Mouse (Mus musculus) heart, embryonic 14.5 days (tissue): ENCODE data around the gene Prss40. TPM values are rescaled to one million over a fixed set of nuclear protein-coding genes. Genes with fewer than 3 reads are reported as not detected.

Source experiments
- ATAC-seq: fragments of 200-750 bp; cut with Nextera tagmentation; 2 replicates; pipeline ENCODE4 v1.8.0; 2017; ENCODE audit warnings: low read depth, moderate TSS enrichment; ENCODE audit not compliant: insufficient number of reproducible peaks, insufficient read depth, low FRiP score
- H3K27ac ChIP-seq, 2 experiments: fragments of 200-500 bp in 1 of 2; fragments of 300-500 bp in 1 of 2; sonication (generic) in 1 of 2; replicated peaks in 1 of 2; 2 replicates each; pipeline ENCODE4 v1.5.1; 2012 to 2014; ENCODE audit warnings: low read depth in 2 of 2, low read length in 2 of 2, control low read depth in 1 of 2, mild to moderate bottlenecking in 1 of 2, mixed read lengths in 1 of 2; ENCODE audit not compliant: control insufficient read depth in 1 of 2, insufficient read depth in 1 of 2
- H3K27me3 ChIP-seq: fragments of 300-500 bp; sonication (generic); 2 replicates; pipeline ENCODE4 v1.6.1; 2014; ENCODE audit warnings: mild to moderate bottlenecking, low read length, control low read depth; ENCODE audit not compliant: control insufficient read depth, insufficient read depth
- H3K36me3 ChIP-seq: fragments of 300-500 bp; sonication (generic); 2 replicates; pipeline ENCODE4 v1.6.1; 2014; ENCODE audit warnings: mild to moderate bottlenecking, control low read depth, low read length, mixed read lengths; ENCODE audit not compliant: control insufficient read depth, insufficient read depth
- H3K4me1 ChIP-seq, 2 experiments: fragments of 200-500 bp in 1 of 2; fragments of 300-500 bp in 1 of 2; sonication (generic) in 1 of 2; 2 replicates each; pipeline ENCODE4 v1.6.1; 2012 to 2014; ENCODE audit warnings: low read length in 2 of 2, control low read depth in 1 of 2, mixed read lengths in 1 of 2; ENCODE audit not compliant: control insufficient read depth in 2 of 2, insufficient read depth in 2 of 2
- H3K4me2 ChIP-seq: fragments of 300-500 bp; sonication (generic); 2 replicates; pipeline ENCODE4 v1.6.1; 2014; ENCODE audit warnings: mild to moderate bottlenecking, low read length
- H3K4me3 ChIP-seq, 2 experiments: fragments of 200-500 bp in 1 of 2; fragments of 300-500 bp in 1 of 2; sonication (generic) in 1 of 2; 2 replicates each; pipeline ENCODE4 v1.5.1; 2012 to 2014; ENCODE audit warnings: low read length in 2 of 2, mild to moderate bottlenecking in 2 of 2, control low read depth in 1 of 2, low read depth in 1 of 2, moderate library complexity in 1 of 2; ENCODE audit not compliant: control insufficient read depth in 1 of 2, insufficient read depth in 1 of 2
- H3K9ac ChIP-seq: fragments of 300-500 bp; sonication (generic); 2 replicates; pipeline ENCODE4 v1.6.1; 2014; ENCODE audit warnings: mild to moderate bottlenecking, low read length
- H3K9me3 ChIP-seq: fragments of 300-500 bp; sonication (generic); 2 replicates; pipeline ENCODE4 v1.6.1; 2016; ENCODE audit warnings: low read length, control low read depth; ENCODE audit not compliant: control insufficient read depth
- WGBS: fragments of 180-500 bp; shearing (Covaris S2); extraction: QIAGEN DNeasy Blood & Tissue Kit; methylation state at CpG from one replicate; pipeline ENCODE4 v1.1.7; 2014; 5-methylcytosine and 5-hydroxymethylcytosine counted together
- polyA plus RNA-seq: library from polyadenylated mRNA; unstranded; fragments of >200 nt; fragmentation: Nextera tagmentation; extraction: Ambion mirVana; gene quantifications from 2 replicates; pipeline ENCODE4 v1.2.1, GENCODE M21; 2014

Gene Prss40
- polyA plus RNA-seq, result not detected in 2 replicates

- H3K4me3 ChIP-seq, result no peak within 1 kb of the TSS
- no peak within 1 kb of the TSS for H3K27ac ChIP-seq
- no peak for ATAC-seq
- no peaks in the 10 kb centered on the region; a peak in 1 of 4 replicates for H3K4me1 ChIP-seq
- H3K36me3 ChIP-seq, result no peaks in the 10 kb centered on the region
- H3K27me3 ChIP-seq, result no peaks in the 10 kb centered on the region
- no peak within 1 kb of the TSS for H3K4me2 ChIP-seq
- H3K9ac ChIP-seq, result no peak within 1 kb of the TSS
- no peaks in the 10 kb centered on the region for H3K9me3 ChIP-seq
- 81% methylated on average over 15 of the region's 15 CpGs for WGBS
Observed at GRCm38 (mm10) chr1:34560843-34561242, at the start of gene Prss40. Gene Prss40 (minus strand): TSS chr1:34560943.

DNA sequence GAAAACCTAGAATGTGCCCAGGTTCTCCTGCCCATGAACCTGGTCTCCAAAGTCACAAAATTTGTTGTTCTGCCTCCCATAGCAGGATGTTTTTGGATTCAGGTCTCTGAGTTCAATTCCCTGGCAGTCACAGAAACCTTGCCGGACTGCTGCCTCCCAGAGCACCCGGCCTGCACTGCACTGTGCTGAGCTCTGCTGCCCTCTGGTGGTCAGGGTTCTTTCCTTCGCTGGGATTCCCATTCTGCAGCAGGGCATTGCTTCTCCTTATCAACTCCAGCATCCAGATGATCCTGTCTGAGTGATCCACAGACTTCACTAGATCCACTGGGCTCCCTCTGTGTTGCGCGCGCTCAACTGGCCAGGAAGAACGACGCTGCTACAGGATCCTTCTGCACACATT is 41.6 kb upstream of the Prss40 start:
- H3K4me1 ChIP-seq, result no peaks in the 10 kb centered on the region
- H3K27me3 ChIP-seq, result no peaks in the 10 kb centered on the region
- WGBS, result 11% methylated on average over 8 of the region's 8 CpGs
- ATAC-seq, result no peak
- H3K36me3 ChIP-seq, result no peaks in the 10 kb centered on the region
- no peak overlapping the region for H3K4me3 ChIP-seq
- H3K9ac ChIP-seq, result no peak overlapping the region
- H3K9me3 ChIP-seq, result no peaks in the 10 kb centered on the region
- no peak overlapping the region for H3K4me2 ChIP-seq
- H3K27ac ChIP-seq, result no peak overlapping the region

DNA sequence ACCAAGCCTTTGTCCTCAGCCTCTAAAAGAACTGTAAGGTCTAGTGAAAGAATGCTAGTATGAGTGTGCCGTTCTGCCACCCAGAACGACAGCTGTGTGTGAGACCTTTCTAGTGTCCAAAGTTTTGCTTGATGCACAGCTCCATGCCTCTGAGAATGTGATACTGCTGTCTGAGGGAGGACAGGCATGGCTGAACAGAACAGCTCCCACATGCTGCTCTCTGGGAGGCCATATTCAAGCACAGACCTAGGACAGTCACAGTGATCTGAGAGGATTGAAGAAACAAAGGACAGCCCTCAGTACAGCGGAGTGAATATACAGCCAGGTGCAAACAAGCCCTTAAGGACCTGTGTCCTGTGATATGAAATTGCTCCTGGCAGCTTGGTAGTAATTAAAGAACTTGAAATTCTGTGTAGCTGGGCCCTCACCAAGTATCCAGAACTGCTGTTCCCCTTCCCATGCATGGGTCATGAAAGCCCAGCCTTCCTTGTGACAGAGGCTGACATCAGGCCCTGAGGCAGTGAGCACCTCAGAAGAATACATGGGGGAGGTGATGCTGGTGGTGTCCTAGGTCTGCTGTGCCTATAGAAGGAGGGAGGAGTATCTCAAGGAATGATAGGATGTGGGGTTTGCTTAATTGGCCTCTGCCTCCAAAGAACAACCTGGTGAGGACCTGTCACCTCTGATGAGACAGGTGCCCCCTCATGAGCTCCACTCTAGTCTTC is 40.7 kb upstream of the Prss40 start:
- Histone ChIP-seq H3K4me2 (no peak overlapping the region), H3K4me3 (no peak overlapping the region), H3K9me3 (no peaks in the 10 kb centered on the region), H3K4me1 (no peaks in the 10 kb centered on the region), H3K36me3 (no peaks in the 10 kb centered on the region), H3K9ac (no peak overlapping the region), H3K27ac (no peak overlapping the region), H3K27me3 (no peaks in the 10 kb centered on the region)
- 63% methylated on average over 3 of the region's 3 CpGs for WGBS
- no peak for ATAC-seq

- H3K4me2 ChIP-seq, result no peak overlapping the region
- H3K36me3 ChIP-seq, result no peaks in the 10 kb centered on the region
- no peak overlapping the region for H3K27ac ChIP-seq
- no peak overlapping the region for H3K4me3 ChIP-seq
- H3K4me1 ChIP-seq, result no peaks in the 10 kb centered on the region
- no peak overlapping the region for H3K9ac ChIP-seq
- no peak for ATAC-seq
- no peaks in the 10 kb centered on the region for H3K27me3 ChIP-seq
- 71% methylated on average over 15 of the region's 15 CpGs for WGBS
- peaks cover 5% of the 10 kb centered on the region; the same call in 1 of the 2 replicates for H3K9me3 ChIP-seq
Observed at GRCm38 (mm10) chr1:34600000-34600399, 39.3 kb upstream of the Prss40 start.

GRCm38 (mm10) chr1:34587298-34588096 is 26.8 kb upstream of the Prss40 start:
- no peaks in the 10 kb centered on the region for H3K4me1 ChIP-seq
- no peak overlapping the region for H3K27ac ChIP-seq
- no peaks in the 10 kb centered on the region for H3K9me3 ChIP-seq
- H3K27me3 ChIP-seq, result no peaks in the 10 kb centered on the region
- H3K4me3 ChIP-seq, result no peak overlapping the region
- H3K9ac ChIP-seq, result no peak overlapping the region
- H3K36me3 ChIP-seq, result no peaks in the 10 kb centered on the region
- H3K4me2 ChIP-seq, result no peak overlapping the region
- no peak for ATAC-seq
- WGBS, result 75% methylated on average over 22 of the region's 22 CpGs

DNA sequence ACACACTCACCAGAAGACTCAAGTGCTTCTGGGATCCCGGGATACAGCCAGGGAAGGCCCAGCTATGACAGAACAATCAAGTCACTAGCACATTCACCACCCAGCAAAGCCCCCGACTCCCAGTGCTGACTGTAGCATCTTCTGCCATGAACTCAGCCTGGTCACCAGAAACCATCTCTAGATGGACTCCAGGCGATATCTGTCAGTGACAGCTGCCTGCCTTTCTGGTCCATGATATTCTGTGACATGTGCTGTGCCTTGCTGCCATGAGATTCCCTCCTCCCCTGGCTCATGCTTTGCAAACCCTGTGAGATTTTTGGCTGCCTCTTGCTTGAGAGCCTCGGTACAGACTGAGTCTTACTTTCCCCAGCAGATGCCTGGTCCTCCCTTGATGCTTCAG is 24.0 kb upstream of the Prss40 start:
- no peak for ATAC-seq
- Histone ChIP-seq H3K4me3 (no peak overlapping the region), H3K27ac (no peak overlapping the region), H3K4me2 (no peak overlapping the region), H3K9me3 (no peaks in the 10 kb centered on the region), H3K36me3 (no peaks in the 10 kb centered on the region), H3K9ac (no peak overlapping the region), H3K4me1 (no peaks in the 10 kb centered on the region), H3K27me3 (peaks cover 11% of the 10 kb centered on the region)
- WGBS, result 60% methylated on average over 4 of the region's 4 CpGs

GRCm38 (mm10) chr1:34583821-34584263 is 23.1 kb upstream of the Prss40 start:
- Histone ChIP-seq H3K27ac (no peak overlapping the region), H3K4me1 (peaks cover 2 to 4% of the 10 kb centered on the region in 2 experiments; a peak in 1 of 4 replicates), H3K4me2 (no peak overlapping the region), H3K27me3 (peaks cover 17% of the 10 kb centered on the region), H3K9me3 (no peaks in the 10 kb centered on the region), H3K4me3 (no peak overlapping the region), H3K36me3 (no peaks in the 10 kb centered on the region), H3K9ac (no peak overlapping the region)
- ATAC-seq, result no peak
- 30% methylated on average over 4 of the region's 4 CpGs for WGBS
